In genomic region chr14:119257072-119257471, GRCm38 (mm10) we compare ENCODE assay signal across 20 mouse cellular contexts.
DNase-seq lines count a peak whose midpoint lies in the region; ATAC-seq lines count a peak whose summit lies in the region.
"Had no signal": no experiment of that assay in that cellular context is flagged by ENCODE, and none has a peak within 500 bp of the region (broad histone marks: within the 10 kb centered on the region; RNA-seq: fewer than 3 reads in every experiment).

No protein-coding gene starts in this region.

- H3K4me2 ChIP-seq in embryonic facial prominence, embryonic 14.5 days (ENCODE audit: low read depth, low read length), result no peak overlapping the region
- H3K4me2 ChIP-seq: embryonic facial prominence, embryonic 13.5 days; forebrain, embryonic 12.5 days; heart, embryonic 15.5 days; intestine, embryonic 15.5 days; liver, embryonic 11.5 days; lung, embryonic 14.5 days; neural tube, embryonic 13.5 days had no signal

- no peak for ATAC-seq in embryonic facial prominence, embryonic 14.5 days (ENCODE audit: low read depth)
- ATAC-seq: activated CD4-positive, CD25-positive, alpha-beta regulatory T cell, adult 4 months; intestine, embryonic 15.5 days had no signal

- H3K36me3 ChIP-seq in embryonic facial prominence, embryonic 14.5 days (ENCODE audit: control insufficient read depth, insufficient read depth, low read length), result no peaks in the 10 kb centered on the region
- H3K36me3 ChIP-seq in embryonic facial prominence, embryonic 10.5 days (replicated peaks), result no peaks in the 10 kb centered on the region
- H3K36me3 ChIP-seq: embryonic facial prominence, embryonic 13.5 days; forebrain, embryonic 12.5 days; heart, embryonic 15.5 days; hindbrain, embryonic 10.5 days; intestine, embryonic 15.5 days; neural tube, embryonic 13.5 days had no signal

- H3K4me3 ChIP-seq in embryonic facial prominence, embryonic 14.5 days (ENCODE audit: low read depth, low read length), result no peak overlapping the region
- H3K4me3 ChIP-seq in embryonic facial prominence, embryonic 10.5 days, result no peak overlapping the region
- H3K4me3 ChIP-seq: embryonic facial prominence, embryonic 13.5 days; forebrain, embryonic 12.5 days; heart, embryonic 15.5 days; hindbrain, embryonic 10.5 days; intestine, embryonic 15.5 days; neural tube, embryonic 13.5 days had no signal

- H3K4me1 ChIP-seq in embryonic facial prominence, embryonic 14.5 days (ENCODE audit: control insufficient read depth, insufficient read depth, low read length), result 0 out of 2 replicates have a peak, but pooled peaks cover 2% of the 10 kb centered on the region
- H3K4me1 ChIP-seq in embryonic facial prominence, embryonic 10.5 days, result 0 out of 2 replicates have a peak, but pooled peaks cover 4% of the 10 kb centered on the region
- H3K4me1 ChIP-seq: embryonic facial prominence, embryonic 13.5 days; forebrain, embryonic 12.5 days; intestine, embryonic 15.5 days; neural tube, embryonic 13.5 days had no signal

- H3K27ac ChIP-seq in embryonic facial prominence, embryonic 14.5 days (replicated peaks; ENCODE audit: low read depth, low read length), result no peak overlapping the region
- no peak overlapping the region for H3K27ac ChIP-seq in embryonic facial prominence, embryonic 10.5 days (replicated peaks)
- H3K27ac ChIP-seq: embryonic facial prominence, embryonic 13.5 days; forebrain, embryonic 12.5 days; heart, embryonic 15.5 days; hindbrain, embryonic 10.5 days; intestine, embryonic 15.5 days; neural tube, embryonic 13.5 days had no signal

- no peaks in the 10 kb centered on the region for H3K9me3 ChIP-seq in embryonic facial prominence, embryonic 14.5 days (ENCODE audit: control insufficient read depth, low read length)
- H3K9me3 ChIP-seq in embryonic facial prominence, embryonic 10.5 days, result no peaks in the 10 kb centered on the region
- H3K9me3 ChIP-seq: embryonic facial prominence, embryonic 13.5 days; forebrain, embryonic 12.5 days; heart, embryonic 15.5 days; hindbrain, embryonic 10.5 days; intestine, embryonic 15.5 days; neural tube, embryonic 13.5 days had no signal

- H3K9ac ChIP-seq in embryonic facial prominence, embryonic 14.5 days (ENCODE audit: low read depth, low read length), result no peak overlapping the region
- H3K9ac ChIP-seq: embryonic facial prominence, embryonic 13.5 days; forebrain, embryonic 12.5 days; heart, embryonic 15.5 days; intestine, embryonic 15.5 days; lung, embryonic 14.5 days; neural tube, embryonic 13.5 days had no signal

- DNase-seq in embryonic facial prominence, embryonic 14.5 days (ENCODE audit: low spot score), result peak; percentile 35
- DNase-seq in embryonic facial prominence, embryonic 10.5 days (ENCODE audit: low spot score), result no peak
- peak; percentile 2 for DNase-seq in retina, adult 2 months (ENCODE audit: low read depth, low spot score)
- DNase-seq in retina, postnatal 1 day, result no peak
- DNase-seq in kidney, adult 8-10 months, result peak; percentile 22 to 49
- DNase-seq in neural tube, embryonic 10.5 days (ENCODE audit: extremely low spot score, low spot score), result no peak
- no peak for DNase-seq in adrenal gland, postnatal 36 days
- no peak for DNase-seq in layer of hippocampus, postnatal 25 days (ENCODE audit: extremely low spot score in 1 of 2, low spot score in 1 of 2)
- DNase-seq: heart, adult 11 months; lung, embryonic 14.5 days; midbrain, embryonic 14.5 days; thymus, postnatal 25 days had no signal

- H3K27me3 ChIP-seq in embryonic facial prominence, embryonic 14.5 days (replicated peaks; ENCODE audit: control insufficient read depth, insufficient read depth, low read length), result no peaks in the 10 kb centered on the region
- H3K27me3 ChIP-seq in embryonic facial prominence, embryonic 10.5 days (replicated peaks; ENCODE audit: low read depth, poor library complexity, severe bottlenecking), result no peaks in the 10 kb centered on the region
- H3K27me3 ChIP-seq: embryonic facial prominence, embryonic 13.5 days; forebrain, embryonic 12.5 days; heart, embryonic 15.5 days; intestine, embryonic 15.5 days; neural tube, embryonic 13.5 days had no signal

- 67% methylated on average over 7 of the region's 7 CpGs for WGBS in embryonic facial prominence, embryonic 14.5 days
- WGBS in embryonic facial prominence, embryonic 10.5 days, result 87% methylated on average over 7 of the region's 7 CpGs

Comparison
In these comparisons a context has a peak if more than half of its experiments do, and no peak if none do; other contexts are left out.
1. DNase-seq: peak in embryonic facial prominence, embryonic 14.5 days (single experiment), retina, adult 2 months (single experiment) and kidney, adult 8-10 months (2 of 2); none in embryonic facial prominence, embryonic 10.5 days (single experiment), retina, postnatal 1 day (single experiment), neural tube, embryonic 10.5 days (single experiment), adrenal gland, postnatal 36 days (0 of 2) and layer of hippocampus, postnatal 25 days (0 of 2).